ENCODE assay signal across 28 mouse cellular contexts in the genomic region with DNA sequence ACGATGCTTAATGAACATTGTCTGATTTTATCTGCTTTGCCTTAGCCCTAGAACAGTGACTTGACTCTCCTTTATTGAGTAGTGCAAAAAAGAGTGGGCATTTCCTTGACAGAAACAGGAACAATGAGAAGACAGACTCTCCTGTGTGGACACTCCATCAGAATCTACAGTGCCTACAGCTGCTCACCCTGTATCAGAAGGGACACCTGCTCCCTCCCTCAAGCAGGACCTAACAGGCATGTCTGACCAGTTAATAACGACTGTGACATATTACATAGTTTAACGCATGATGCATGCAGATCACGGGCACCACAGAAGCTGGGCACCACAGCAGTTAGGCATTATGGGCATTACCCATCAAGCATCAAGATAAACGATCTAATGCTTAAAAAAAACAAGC.
"Had no signal": no experiment of that assay in that cellular context is flagged by ENCODE, and none has a peak within 500 bp of the region (broad histone marks: within the 10 kb centered on the region; RNA-seq: fewer than 3 reads in every experiment).

No protein-coding gene starts in this region.

- H3K36me3 ChIP-seq: embryonic facial prominence, embryonic 10.5 days; embryonic facial prominence, embryonic 12.5 days; embryonic facial prominence, embryonic 13.5 days; embryonic facial prominence, embryonic 15.5 days; forebrain, embryonic 10.5 days; forebrain, embryonic 12.5 days; forebrain, embryonic 15.5 days had no signal

- H3K27me3 ChIP-seq: embryonic facial prominence, embryonic 12.5 days; embryonic facial prominence, embryonic 13.5 days; embryonic facial prominence, embryonic 15.5 days; forebrain, embryonic 12.5 days; forebrain, embryonic 13.5 days; forebrain, embryonic 15.5 days had no signal

- H3K27ac ChIP-seq: embryonic facial prominence, embryonic 10.5 days; embryonic facial prominence, embryonic 12.5 days; embryonic facial prominence, embryonic 13.5 days; embryonic facial prominence, embryonic 15.5 days; forebrain, embryonic 10.5 days; forebrain, embryonic 12.5 days; forebrain, embryonic 13.5 days; forebrain, embryonic 15.5 days; gastrocnemius, adult 2 months had no signal

- H3K4me1 ChIP-seq: embryonic facial prominence, embryonic 12.5 days; embryonic facial prominence, embryonic 13.5 days; embryonic facial prominence, embryonic 15.5 days; forebrain, embryonic 12.5 days; forebrain, embryonic 13.5 days; forebrain, embryonic 15.5 days had no signal

- H3K4me2 ChIP-seq: embryonic facial prominence, embryonic 12.5 days; embryonic facial prominence, embryonic 13.5 days; embryonic facial prominence, embryonic 15.5 days; forebrain, embryonic 12.5 days; forebrain, embryonic 13.5 days; forebrain, embryonic 15.5 days had no signal

- H3K9me3 ChIP-seq: embryonic facial prominence, embryonic 10.5 days; embryonic facial prominence, embryonic 12.5 days; embryonic facial prominence, embryonic 15.5 days; forebrain, embryonic 10.5 days; forebrain, embryonic 12.5 days; forebrain, embryonic 15.5 days had no signal

- H3K9ac ChIP-seq: embryonic facial prominence, embryonic 12.5 days; embryonic facial prominence, embryonic 13.5 days; embryonic facial prominence, embryonic 15.5 days; forebrain, embryonic 12.5 days; forebrain, embryonic 13.5 days; forebrain, embryonic 15.5 days; forebrain, postnatal 0 days had no signal

- H3K4me3 ChIP-seq: embryonic facial prominence, embryonic 10.5 days; embryonic facial prominence, embryonic 12.5 days; embryonic facial prominence, embryonic 13.5 days; embryonic facial prominence, embryonic 15.5 days; erythroblast, embryonic 14.5 days; forebrain, embryonic 10.5 days; forebrain, embryonic 12.5 days; forebrain, embryonic 13.5 days; forebrain, embryonic 15.5 days; gastrocnemius, adult 2 months had no signal

- ATAC-seq: forebrain, embryonic 13.5 days; forebrain, embryonic 14.5 days; forebrain, embryonic 15.5 days; forebrain, embryonic 16.5 days; forebrain, postnatal 0 days had no signal

- DNase-seq: cerebellum, adult 18-20 months; cerebellum, adult 2 months; cerebellum, adult 8-10 months; cerebellum, adult 9-10 months; cerebellum, adult 9-11 months; cerebellum, postnatal 10 days; cerebellum, postnatal 14 days; cerebellum, postnatal 25 days; cerebellum, postnatal 36 days; embryo, embryonic 11 days; forebrain, postnatal 0 days; gastrocnemius, adult 2 months; gastrocnemius, postnatal 10 days; gastrocnemius, postnatal 14 days; gastrocnemius, postnatal 25 days; gastrocnemius, postnatal 36 days; heart, adult 18-20 months had no signal
